Mouse (Mus musculus): ENCODE results near the gene Vav2.

Gene Vav2

DNA sequence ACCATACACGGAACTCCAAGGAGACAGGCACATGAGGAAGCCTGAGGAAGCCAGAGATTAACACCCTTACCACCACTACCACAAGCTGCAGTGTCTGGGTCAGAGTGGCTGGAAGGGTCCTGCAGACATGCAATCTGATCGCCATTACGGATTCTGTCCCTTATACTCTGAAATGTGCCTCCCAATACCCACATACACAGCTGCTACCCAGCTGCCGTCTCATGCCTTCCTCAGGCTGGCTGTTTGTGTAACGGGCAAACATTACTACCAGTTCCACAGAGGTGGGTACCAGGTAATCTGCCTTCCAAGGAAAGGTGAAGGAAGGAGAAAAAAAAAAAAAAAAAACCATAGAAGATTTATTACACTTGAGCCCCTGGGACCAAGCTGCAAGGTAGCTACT is 110.7 kb downstream of the Vav2 start:
- DNase-seq (ENCODE audit: low spot score), result no peak

GRCm38 (mm10) chr2:27314269-27314668 is 112.6 kb downstream of the Vav2 start:
- DNase-seq (ENCODE audit: low spot score), result no peak

DNA sequence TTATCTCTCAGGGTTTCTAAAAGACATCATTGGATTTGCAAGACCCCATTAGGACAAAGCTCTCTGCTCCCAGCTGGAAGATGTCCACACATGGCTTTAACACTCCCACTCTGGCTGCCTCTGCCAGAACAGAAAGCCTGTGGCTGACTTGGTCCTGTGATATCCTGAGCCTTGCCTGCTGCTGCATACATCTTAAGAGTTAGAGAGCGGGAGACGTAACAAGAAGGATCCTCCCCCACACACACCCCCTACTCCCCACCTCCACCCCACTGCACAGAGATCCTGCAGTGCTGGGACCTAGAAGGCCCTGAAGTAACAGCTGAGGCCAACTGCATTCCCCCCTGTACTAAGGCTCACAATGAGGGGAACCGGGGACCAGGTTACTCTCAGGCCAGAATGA is 114.3 kb downstream of the Vav2 start:
- no peak for DNase-seq (ENCODE audit: low spot score)

- DNase-seq (ENCODE audit: low spot score), result no peak
These were observed 115.2 kb downstream of the Vav2 start for GRCm38 (mm10) chr2:27311606-27312005.

DNA sequence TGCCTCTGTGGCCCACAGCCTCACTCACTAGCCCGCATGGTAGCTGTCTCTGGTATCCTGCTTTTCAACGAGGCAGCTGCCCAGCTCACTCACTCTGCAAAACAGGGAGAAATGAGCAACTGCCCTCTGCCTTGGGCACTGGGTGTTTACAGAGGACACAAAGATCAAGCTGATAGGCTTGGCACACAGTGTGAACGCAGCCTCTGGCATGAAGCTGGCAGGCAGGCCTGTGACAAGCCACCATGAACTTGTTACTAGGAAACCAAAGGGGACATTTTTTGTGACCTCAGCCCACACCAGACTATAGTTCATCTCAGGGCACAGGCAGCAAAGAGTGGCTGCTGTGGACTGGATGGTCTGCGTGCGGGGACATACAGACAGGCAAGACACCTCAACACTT is 115.9 kb downstream of the Vav2 start:
- no peak for DNase-seq (ENCODE audit: low spot score)

DNA sequence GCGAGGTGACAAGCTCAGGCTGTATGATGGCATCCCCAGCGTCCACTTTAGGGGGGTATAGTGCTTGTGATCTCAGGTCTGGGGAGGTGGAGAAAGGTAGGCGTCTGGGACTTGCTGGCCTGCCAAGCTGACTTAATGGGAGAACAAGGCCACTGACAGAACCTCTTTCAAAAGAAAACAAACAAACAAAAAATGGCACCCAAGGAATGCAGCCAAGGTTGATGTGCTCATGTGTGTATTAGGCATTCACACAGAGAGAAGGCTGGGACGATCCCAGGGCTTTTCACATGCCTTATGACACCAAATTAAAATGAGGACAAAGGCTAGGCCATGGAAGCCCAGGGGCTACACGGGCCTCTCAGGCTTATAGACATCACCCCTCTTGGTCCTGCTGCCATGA is 116.6 kb downstream of the Vav2 start:
- no peak for DNase-seq (ENCODE audit: low spot score)

DNA sequence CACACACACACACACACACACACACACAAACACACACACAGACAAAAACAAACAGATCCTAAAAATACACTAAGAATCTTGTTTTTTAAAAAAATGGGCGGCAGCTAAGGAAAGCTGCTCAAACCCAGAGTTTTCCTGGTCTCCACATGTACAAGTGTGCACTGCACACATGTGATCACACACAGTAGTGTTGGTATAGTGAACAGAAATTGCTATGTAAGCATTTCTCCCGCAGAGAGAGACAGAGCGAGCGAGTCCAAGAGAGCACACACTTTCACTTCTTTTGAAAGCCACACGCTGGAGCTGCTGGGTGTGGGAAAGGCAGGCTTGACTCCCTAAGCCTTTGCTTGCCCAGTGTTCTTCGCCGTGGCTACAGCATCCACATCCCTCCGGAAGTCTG is 120.2 kb downstream of the Vav2 start:
- no peak for DNase-seq (ENCODE audit: low spot score)

GRCm38 (mm10) chr2:27304741-27305140 is 122.1 kb downstream of the Vav2 start:
- DNase-seq (ENCODE audit: low spot score), result no peak

- no peak for DNase-seq (ENCODE audit: low spot score)
These were observed 122.8 kb downstream of the Vav2 start for GRCm38 (mm10) chr2:27304074-27304473.

- DNase-seq (ENCODE audit: low spot score), result no peak
These were observed 125.3 kb downstream of the Vav2 start for GRCm38 (mm10) chr2:27301444-27302111.

DNA sequence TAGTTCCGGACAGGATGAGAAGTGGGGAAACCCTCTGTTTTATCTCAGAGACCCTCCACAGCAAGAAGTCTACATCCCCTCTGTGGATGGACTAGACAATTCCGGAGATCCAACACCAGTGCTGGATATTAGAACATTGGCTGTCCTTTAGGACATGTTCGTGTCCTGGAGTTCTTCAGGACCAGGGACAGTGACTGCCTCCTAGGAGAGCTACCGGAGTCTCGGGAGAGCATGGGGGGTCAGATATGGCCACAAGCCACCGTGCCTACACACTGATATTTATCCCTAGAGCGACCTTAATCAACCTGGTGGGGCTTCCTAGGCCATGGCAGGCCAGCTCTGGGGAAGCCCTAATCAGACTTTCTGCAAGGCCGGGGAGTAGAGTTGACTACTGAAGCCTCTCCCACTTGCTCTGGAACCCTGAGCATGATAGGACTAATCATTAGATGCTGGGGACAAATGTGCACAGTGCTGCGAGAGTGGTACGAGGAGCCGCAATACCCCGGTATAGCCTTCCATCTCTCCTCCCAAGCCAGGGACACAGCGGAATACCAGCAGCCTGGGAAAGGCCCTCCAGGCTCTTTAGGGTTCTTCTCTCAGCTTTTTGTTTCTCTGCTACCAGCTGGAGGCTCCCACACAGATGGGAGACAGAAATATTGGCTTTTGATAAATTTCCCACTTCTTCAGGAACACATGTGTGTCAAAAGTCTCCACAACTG is 125.9 kb downstream of the Vav2 start:
- DNase-seq (ENCODE audit: low spot score), result no peak

DNA sequence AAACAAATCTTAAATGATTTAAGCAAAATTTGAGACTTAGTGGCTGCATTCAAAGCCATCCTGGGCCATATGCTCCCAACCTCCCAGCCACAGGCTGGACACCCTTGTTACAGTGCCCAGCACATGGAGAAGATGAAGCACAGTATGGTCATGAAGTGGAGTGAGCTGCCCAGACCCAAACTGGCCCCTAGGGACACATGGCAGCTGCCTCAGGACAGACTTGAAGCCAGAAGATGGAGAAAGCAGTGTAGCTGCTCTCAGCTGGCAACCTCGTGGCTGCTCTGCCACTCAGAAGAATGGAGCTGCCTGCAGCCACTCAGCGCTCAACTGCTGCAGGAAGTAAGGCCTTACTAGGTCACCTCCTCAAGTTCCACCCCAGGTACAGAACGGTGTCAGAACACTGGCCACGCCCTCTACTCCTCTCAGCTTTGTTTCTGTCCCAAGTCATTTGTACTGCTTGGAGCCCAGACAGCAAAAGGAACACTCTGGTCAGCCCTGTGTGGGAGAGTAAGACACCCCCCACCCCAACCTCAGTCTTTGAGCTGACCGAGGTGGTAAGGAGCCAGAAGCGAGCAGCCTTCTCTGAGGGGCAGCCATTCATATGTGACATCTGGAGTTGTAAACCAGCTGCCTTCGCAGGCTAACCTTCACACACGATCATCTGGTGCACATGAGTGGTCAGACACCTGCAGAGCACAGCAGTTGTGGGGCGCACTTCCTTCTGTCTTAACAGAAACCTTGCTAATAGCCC is 130.0 kb downstream of the Vav2 start:
- DNase-seq (ENCODE audit: low spot score), result no peak

- DNase-seq (ENCODE audit: low spot score), result no peak
These were observed 132.1 kb downstream of the Vav2 start for GRCm38 (mm10) chr2:27294777-27295176.

DNA sequence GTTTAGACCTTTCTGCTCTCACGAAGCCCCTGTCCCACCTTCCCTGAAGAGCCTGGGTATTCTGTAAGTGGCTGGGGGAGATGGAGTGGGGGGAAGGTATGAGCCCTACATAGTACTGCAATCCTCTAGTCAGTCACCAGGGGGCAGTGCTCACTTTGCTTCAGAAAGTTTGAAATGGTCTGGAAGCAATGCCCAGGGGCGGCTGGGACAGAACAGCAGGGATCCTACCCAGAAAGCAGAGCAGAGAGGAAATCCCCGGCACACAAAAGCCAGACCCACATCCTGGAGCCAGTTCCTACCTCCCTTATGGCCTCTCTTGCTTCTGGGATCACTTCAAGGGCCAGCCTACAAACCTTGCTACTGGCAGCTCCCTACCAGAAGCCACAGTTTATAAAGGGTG is 137.8 kb downstream of the Vav2 start:
- DNase-seq (ENCODE audit: low spot score), result peak; percentile 55

DNA sequence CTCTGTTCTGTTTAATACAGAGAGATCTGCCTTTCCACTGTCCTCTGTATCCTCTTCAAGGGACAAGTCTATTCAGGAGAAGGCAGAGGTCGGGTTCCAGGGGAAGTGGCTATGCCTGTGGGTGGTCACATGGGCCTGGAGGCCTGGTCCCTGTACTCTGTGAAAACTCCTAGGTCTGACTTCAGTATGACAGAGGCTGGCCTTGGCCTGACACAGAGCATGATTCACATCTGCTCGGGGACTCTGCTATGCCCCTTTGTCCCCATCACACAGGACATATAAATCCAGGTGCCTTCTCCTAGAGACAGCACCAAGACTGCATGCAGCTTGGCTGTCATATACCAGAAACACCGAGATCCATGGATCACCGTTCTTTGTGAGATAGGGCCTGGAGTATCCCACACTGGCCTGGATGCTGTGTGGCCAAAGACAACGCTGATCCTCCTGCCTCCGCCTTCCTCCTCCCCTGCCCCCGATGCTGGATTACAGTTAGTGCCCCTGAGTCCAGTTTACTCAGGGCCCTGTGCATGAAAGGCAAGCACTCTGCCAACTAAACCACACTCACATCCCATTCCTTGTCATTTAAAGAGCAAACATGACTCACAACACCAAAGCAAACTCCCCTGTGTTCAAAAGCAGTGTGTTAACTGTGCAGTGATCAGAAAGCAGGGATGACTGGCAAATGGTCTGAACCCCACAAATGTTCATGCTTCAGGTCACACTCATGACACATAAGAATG is 139.7 kb downstream of the Vav2 start:
- no peak for DNase-seq (ENCODE audit: low spot score)

DNA sequence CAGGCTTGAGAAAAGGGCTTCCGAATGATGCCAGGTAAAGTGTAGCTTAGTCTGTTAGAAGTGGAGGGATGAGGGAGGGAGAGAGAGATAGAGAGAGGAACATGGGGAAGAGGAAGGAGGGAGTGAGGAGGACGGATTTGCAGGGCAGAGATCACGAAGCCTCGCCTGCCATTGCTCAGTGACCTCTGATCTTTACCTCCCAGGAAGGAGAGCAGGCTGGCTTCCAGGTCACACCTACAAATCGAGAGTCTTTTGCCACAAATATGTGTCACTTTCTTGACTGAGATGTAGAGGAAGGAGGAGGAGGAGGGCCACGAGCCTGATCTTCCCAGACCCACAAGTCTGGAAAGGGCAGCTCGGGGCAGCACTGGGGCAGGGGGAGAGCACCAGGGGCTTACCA is 142.4 kb downstream of the Vav2 start:
- DNase-seq (ENCODE audit: low spot score), result no peak

DNA sequence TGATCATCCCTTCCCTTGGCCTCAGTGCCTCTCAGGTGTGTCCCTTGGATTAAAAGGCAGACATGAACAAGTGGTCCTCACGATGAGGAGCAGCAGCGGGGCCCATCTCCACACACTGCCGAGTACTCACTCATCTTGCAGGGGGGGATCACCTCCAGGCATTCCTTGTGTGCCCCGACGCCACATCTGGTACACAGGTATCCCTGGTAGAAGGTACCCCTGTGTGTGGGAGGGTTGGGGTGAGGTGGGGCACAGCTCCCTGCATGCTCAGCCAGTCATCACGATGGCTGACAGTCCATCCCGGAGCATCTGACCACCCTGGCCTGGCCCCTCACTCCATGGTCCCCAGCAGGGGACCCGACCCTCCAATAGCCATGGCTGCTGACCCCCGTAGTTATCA is 145.1 kb downstream of the Vav2 start:
- no peak for DNase-seq (ENCODE audit: low spot score)

DNA sequence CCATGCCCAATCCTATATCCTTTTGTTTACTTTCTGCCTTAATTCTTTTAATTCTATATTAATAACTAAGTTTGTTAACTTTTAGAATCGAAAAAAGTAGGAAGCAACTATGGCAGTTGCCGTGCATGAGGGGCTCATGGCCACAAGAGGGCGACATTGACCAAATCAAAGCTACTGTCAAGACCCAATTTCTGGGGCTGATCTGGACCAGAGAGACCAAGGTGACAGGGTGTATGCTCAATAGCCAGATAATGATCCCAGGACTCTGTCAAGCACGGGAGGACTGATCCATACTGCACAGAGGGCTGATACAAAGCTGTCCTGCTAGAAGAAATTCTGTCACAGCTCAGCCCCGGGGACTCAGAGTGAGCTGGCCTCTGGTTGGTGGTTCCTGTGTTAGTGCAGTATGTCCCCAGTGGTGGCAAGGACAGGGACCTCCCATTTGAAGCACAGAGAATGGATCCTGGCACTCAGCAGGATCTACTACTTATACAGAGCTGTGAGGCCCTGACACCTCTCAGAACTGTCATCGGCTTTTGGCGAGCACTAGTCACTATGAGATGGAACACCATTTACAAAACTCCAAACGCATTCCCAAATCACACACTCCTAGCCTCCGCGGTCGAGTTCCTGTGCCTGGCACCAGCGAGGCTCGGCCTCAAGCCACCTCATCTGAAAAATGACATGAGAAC is 145.8 kb downstream of the Vav2 start:
- DNase-seq (ENCODE audit: low spot score), result peak; percentile 58

- DNase-seq (ENCODE audit: low spot score), result no peak
These were observed 148.0 kb downstream of the Vav2 start for GRCm38 (mm10) chr2:27278859-27279258.

DNA sequence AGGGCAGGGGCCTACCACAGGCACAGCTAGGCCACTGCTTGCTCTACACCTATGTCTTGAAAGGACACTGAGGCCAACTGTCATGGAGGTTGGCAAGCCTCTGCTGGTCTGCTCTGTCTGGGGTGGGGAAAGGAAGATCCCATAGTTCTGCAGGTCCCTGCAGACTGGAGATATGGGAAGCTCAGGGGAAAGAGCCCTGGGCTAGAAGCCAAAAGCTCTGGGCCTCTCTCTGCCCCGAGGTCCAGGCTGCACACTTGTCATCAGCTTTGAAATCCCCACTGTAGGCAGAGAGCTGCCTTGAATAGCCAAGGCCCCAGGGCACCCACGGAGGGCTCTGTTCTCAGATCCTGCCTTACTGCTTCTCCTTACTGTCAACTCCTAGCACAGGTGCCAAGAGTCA is 158.5 kb downstream of the Vav2 start:
- no peak for DNase-seq (ENCODE audit: low spot score)

DNA sequence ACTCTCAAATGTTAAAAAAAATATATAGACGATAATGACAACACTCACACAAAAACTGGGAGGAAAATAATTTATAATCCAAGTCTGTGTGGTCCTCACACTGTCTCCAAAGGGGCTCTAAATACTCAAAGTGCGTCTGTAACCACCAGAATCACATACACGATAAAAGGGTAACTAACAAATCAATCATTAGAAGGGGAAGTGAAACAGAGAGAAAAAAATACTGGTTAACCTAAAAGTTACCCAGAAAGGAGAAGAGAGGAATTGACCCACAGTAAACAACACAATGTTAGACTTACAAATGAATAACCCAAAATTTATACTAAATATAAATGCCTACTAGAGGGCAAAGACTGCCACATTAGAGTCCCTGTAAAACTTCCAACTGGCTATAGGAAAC is 161.0 kb downstream of the Vav2 start:
- no peak for DNase-seq (ENCODE audit: low spot score)

- no peak for DNase-seq (ENCODE audit: low spot score)
These were observed 163.8 kb downstream of the Vav2 start for GRCm38 (mm10) chr2:27262984-27263383.

All from c-Kit-positive CD71-positive TER-119-positive erythroid progenitor cells, embryonic 14.5 days (primary cell).